Mouse (Mus musculus): ENCODE data around the gene Cacnb2.
A peak's percentile ranks its signal among the peaks of the same experiment; 100 is the strongest.

Gene Cacnb2

GRCm38 (mm10) chr2:14801446-14802046 lies 198.7 kb downstream of the Cacnb2 start:
- DNase-seq: no peak

- no peak for DNase-seq
These were observed 204.9 kb downstream of the Cacnb2 start for GRCm38 (mm10) chr2:14807650-14808347.

- DNase-seq: no peak
These were observed 212.1 kb downstream of the Cacnb2 start for GRCm38 (mm10) chr2:14814977-14815376.

GRCm38 (mm10) chr2:14818651-14819050 lies 215.8 kb downstream of the Cacnb2 start:
- no peak for DNase-seq

- no peak for DNase-seq
These were observed 218.1 kb downstream of the Cacnb2 start for GRCm38 (mm10) chr2:14820946-14821345.

GRCm38 (mm10) chr2:14823105-14823504 lies 220.2 kb downstream of the Cacnb2 start:
- DNase-seq: no peak

GRCm38 (mm10) chr2:14823816-14824348 lies 221.0 kb downstream of the Cacnb2 start:
- DNase-seq: peak; percentile 7

GRCm38 (mm10) chr2:14825146-14825545 lies 222.3 kb downstream of the Cacnb2 start:
- no peak for DNase-seq

GRCm38 (mm10) chr2:14829451-14829850 lies 226.6 kb downstream of the Cacnb2 start:
- DNase-seq: no peak

- DNase-seq: no peak
These were observed 228.4 kb downstream of the Cacnb2 start for GRCm38 (mm10) chr2:14831308-14831707.

- peak; percentile 5 for DNase-seq
These were observed 231.9 kb downstream of the Cacnb2 start for GRCm38 (mm10) chr2:14834700-14835317.

- DNase-seq: no peak
These were observed 238.4 kb downstream of the Cacnb2 start for GRCm38 (mm10) chr2:14841272-14841671.

GRCm38 (mm10) chr2:14846727-14847126 lies 243.8 kb downstream of the Cacnb2 start:
- no peak for DNase-seq

GRCm38 (mm10) chr2:14847188-14847587 lies 244.3 kb downstream of the Cacnb2 start:
- no peak for DNase-seq

GRCm38 (mm10) chr2:14850831-14851230 lies 247.9 kb downstream of the Cacnb2 start:
- no peak for DNase-seq

GRCm38 (mm10) chr2:14851383-14851782 lies 248.5 kb downstream of the Cacnb2 start:
- DNase-seq: no peak

- no peak for DNase-seq
These were observed 251.2 kb downstream of the Cacnb2 start for GRCm38 (mm10) chr2:14854054-14854453.

GRCm38 (mm10) chr2:14858301-14858700 lies 255.4 kb downstream of the Cacnb2 start:
- no peak for DNase-seq

GRCm38 (mm10) chr2:14860350-14860749 lies 257.5 kb downstream of the Cacnb2 start:
- no peak for DNase-seq

- no peak for DNase-seq
These were observed 258.7 kb downstream of the Cacnb2 start for GRCm38 (mm10) chr2:14861613-14862012.

GRCm38 (mm10) chr2:14862981-14863380 lies 260.1 kb downstream of the Cacnb2 start:
- DNase-seq: no peak

GRCm38 (mm10) chr2:14873116-14873515 lies 270.2 kb downstream of the Cacnb2 start:
- DNase-seq: no peak

- no peak for DNase-seq
These were observed 270.9 kb downstream of the Cacnb2 start for GRCm38 (mm10) chr2:14873701-14874181.

Measured in kidney, adult 11 months (tissue).